Mouse (Mus musculus) liver, embryonic 16.5 days (tissue): Measurements from ENCODE around the gene Snrpb. TPM values are rescaled to one million over a fixed set of nuclear protein-coding genes. Genes with fewer than 3 reads are reported as not detected.
A peak's percentile ranks its signal among the peaks of the same experiment; 100 is the strongest.

Experiments used
- ATAC-seq: fragments of 200-750 bp; cut with Nextera tagmentation; 2 replicates; pipeline ENCODE4 v1.8.0; 2017; ENCODE audit warnings: low read depth, mild to moderate bottlenecking, moderate number of reproducible peaks, moderate library complexity
- H3K27ac ChIP-seq: fragments of 300-500 bp; sonication (generic); 2 replicates; pipeline ENCODE4 v1.5.1; 2014; ENCODE audit warnings: mild to moderate bottlenecking, low read length
- H3K27me3 ChIP-seq: fragments of 300-500 bp; sonication (generic); 2 replicates; pipeline ENCODE4 v1.6.1; 2014; ENCODE audit warnings: low read depth, low read length, mixed read lengths; ENCODE audit not compliant: control insufficient read depth, insufficient read depth
- H3K36me3 ChIP-seq: fragments of 300-500 bp; sonication (generic); 2 replicates; pipeline ENCODE4 v1.6.1; 2014; ENCODE audit warnings: mild to moderate bottlenecking; ENCODE audit not compliant: control insufficient read depth, insufficient read depth
- H3K4me1 ChIP-seq: fragments of 300-500 bp; sonication (generic); 2 replicates; pipeline ENCODE4 v1.6.1; 2014; ENCODE audit warnings: low read depth, low read length, mixed read lengths; ENCODE audit not compliant: control insufficient read depth
- H3K4me2 ChIP-seq: fragments of 300-500 bp; sonication (generic); 2 replicates; pipeline ENCODE4 v1.6.1; 2014; ENCODE audit warnings: low read depth, low read length, mixed read lengths
- H3K4me3 ChIP-seq: fragments of 300-500 bp; sonication (generic); 2 replicates; pipeline ENCODE4 v1.5.1; 2014; ENCODE audit warnings: low read depth, mild to moderate bottlenecking, low read length
- H3K9ac ChIP-seq: fragments of 300-500 bp; sonication (generic); 2 replicates; pipeline ENCODE4 v1.6.1; 2014; ENCODE audit warnings: low read depth, low read length
- H3K9me3 ChIP-seq: fragments of 300-500 bp; sonication (generic); replicated peaks from 2 replicates; pipeline ENCODE4 v1.6.1; 2016; ENCODE audit warnings: low read length; ENCODE audit not compliant: control insufficient read depth
- WGBS: fragments of 180-500 bp; shearing (Covaris S2); extraction: QIAGEN DNeasy Blood & Tissue Kit; methylation state at CpG from one replicate; pipeline ENCODE4 v1.1.7; 2014; ENCODE audit not compliant: insufficient replicate concordance; 5-methylcytosine and 5-hydroxymethylcytosine counted together
- polyA plus RNA-seq: library from polyadenylated mRNA; unstranded; fragments of >200 nt; fragmentation: Nextera tagmentation; extraction: Ambion mirVana; gene quantifications from 2 replicates; pipeline ENCODE4 v1.2.1, GENCODE M21; 2015

The Snrpb gene
- polyA plus RNA-seq, result 231 and 249 TPM in 2 replicates

- no peaks in the 10 kb centered on the region for H3K27me3 ChIP-seq
- H3K9me3 ChIP-seq, result no peaks in the 10 kb centered on the region
- peak within 1 kb of the TSS; percentile 100 for H3K4me3 ChIP-seq
- WGBS, result under 1% methylated on average over 81 of the region's 81 CpGs
- H3K4me2 ChIP-seq, result peak within 1 kb of the TSS; percentile 95
- peak; percentile 90 for ATAC-seq
- peaks cover 26% of the 10 kb centered on the region for H3K36me3 ChIP-seq
- H3K9ac ChIP-seq, result peak within 1 kb of the TSS; percentile 99
- peaks cover 21% of the 10 kb centered on the region for H3K4me1 ChIP-seq
- peak within 1 kb of the TSS; percentile 81 for H3K27ac ChIP-seq
These were observed at the start of gene Snrpb for GRCm38 (mm10) chr2:130178706-130179506. TSS of gene Snrpb (minus strand) at chr2:130179403.

GRCm38 (mm10) chr2:130211581-130211980, 32.4 kb upstream of the Snrpb start:
- Histone ChIP-seq H3K4me2 (no peak overlapping the region), H3K27ac (no peak overlapping the region), H3K27me3 (no peaks in the 10 kb centered on the region), H3K9me3 (no peaks in the 10 kb centered on the region), H3K9ac (no peak overlapping the region), H3K4me1 (no peaks in the 10 kb centered on the region), H3K36me3 (no peaks in the 10 kb centered on the region), H3K4me3 (no peak overlapping the region)
- WGBS, result 57% methylated on average over 2 of the region's 2 CpGs
- ATAC-seq, result no peak

DNA sequence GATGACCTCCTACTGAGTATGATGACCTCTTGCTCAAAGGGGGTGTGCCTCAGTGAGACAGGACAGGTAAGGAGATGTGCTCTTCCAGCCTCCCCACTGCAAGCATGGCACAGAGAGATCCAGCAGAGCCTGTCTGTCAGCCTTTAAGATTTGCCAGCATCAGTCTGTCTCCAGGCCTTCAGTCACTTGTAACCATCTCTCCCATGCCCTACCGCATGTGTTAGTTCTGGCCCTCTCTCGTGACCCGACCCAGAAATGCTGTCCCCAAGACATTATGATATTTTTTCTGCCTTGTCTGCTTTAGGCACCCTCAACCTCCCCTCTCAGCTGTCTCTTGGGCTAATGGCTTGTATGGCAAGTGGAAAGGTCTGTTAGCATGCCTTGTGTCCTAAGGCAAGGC, 30.4 kb upstream of the Snrpb start:
- no peak for ATAC-seq
- WGBS, result 62% methylated on average over 3 of the region's 3 CpGs

GRCm38 (mm10) chr2:130207996-130208395, 28.8 kb upstream of the Snrpb start:
- Histone ChIP-seq H3K9ac (no peak overlapping the region), H3K27ac (no peak overlapping the region), H3K4me1 (no peaks in the 10 kb centered on the region), H3K9me3 (no peaks in the 10 kb centered on the region), H3K27me3 (no peaks in the 10 kb centered on the region), H3K36me3 (no peaks in the 10 kb centered on the region), H3K4me3 (no peak overlapping the region), H3K4me2 (no peak overlapping the region)
- ATAC-seq, result no peak
- WGBS, result 80% methylated on average over 3 of the region's 3 CpGs

More for the DNA sequence above, 30.4 kb upstream of the Snrpb start:
- Histone ChIP-seq H3K4me2 (no peak overlapping the region), H3K4me1 (no peaks in the 10 kb centered on the region), H3K4me3 (no peak overlapping the region), H3K27ac (no peak overlapping the region), H3K36me3 (no peaks in the 10 kb centered on the region), H3K9ac (no peak overlapping the region), H3K9me3 (no peaks in the 10 kb centered on the region), H3K27me3 (no peaks in the 10 kb centered on the region)

DNA sequence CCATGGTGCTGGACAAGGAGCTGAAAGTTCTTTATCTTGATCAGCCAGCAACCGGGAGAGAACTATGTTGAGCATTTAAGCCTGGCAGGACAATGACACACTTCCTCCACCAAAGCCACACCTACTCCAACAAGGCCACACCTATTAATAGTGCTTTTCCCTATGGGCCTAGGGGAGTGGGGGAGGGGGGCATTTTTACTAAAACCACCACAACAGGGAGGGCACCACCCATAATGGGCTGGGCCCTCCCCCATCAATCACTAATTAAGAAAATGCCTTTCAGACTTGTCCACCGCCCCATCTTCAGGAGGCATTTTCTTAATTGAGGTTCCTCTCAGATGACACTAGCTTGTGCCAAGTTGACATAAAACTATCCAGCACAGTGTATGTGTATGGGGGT, 28.2 kb upstream of the Snrpb start:
- no peaks in the 10 kb centered on the region for H3K27me3 ChIP-seq
- no peaks in the 10 kb centered on the region for H3K9me3 ChIP-seq
- H3K9ac ChIP-seq, result no peak overlapping the region
- H3K27ac ChIP-seq, result no peak overlapping the region
- H3K36me3 ChIP-seq, result no peaks in the 10 kb centered on the region
- ATAC-seq, result no peak
- H3K4me1 ChIP-seq, result no peaks in the 10 kb centered on the region
- no peak overlapping the region for H3K4me3 ChIP-seq
- H3K4me2 ChIP-seq, result no peak overlapping the region
- 57% methylated on average over 2 of the region's 2 CpGs for WGBS

- no peaks in the 10 kb centered on the region for H3K36me3 ChIP-seq
- H3K9me3 ChIP-seq, result no peaks in the 10 kb centered on the region
- no peak for ATAC-seq
- no peak overlapping the region for H3K4me2 ChIP-seq
- no peak overlapping the region for H3K4me3 ChIP-seq
- no peaks in the 10 kb centered on the region for H3K4me1 ChIP-seq
- H3K27me3 ChIP-seq, result no peaks in the 10 kb centered on the region
- 62% methylated on average over 5 of the region's 5 CpGs for WGBS
- no peak overlapping the region for H3K9ac ChIP-seq
- no peak overlapping the region for H3K27ac ChIP-seq
These were observed 21.8 kb upstream of the Snrpb start for GRCm38 (mm10) chr2:130200961-130201360.

DNA sequence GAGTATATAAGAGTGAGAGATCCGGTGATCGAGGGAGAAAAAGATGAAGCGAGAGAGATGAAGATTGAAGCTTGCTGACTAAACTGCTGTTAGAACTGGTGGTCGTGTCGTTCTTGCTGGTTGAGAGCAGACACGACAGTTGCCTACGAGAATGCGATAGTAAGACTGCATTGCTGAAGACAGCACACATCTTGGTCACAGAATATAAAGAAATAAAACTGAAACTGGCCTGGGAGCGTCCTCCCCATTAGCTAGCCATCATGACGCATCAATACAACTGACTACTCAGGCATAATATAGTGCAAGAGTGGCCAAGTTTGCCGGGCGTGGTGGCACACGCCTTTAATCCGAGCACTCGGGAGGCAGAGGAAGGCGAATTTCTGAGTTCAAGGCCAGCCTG, 15.7 kb upstream of the Snrpb start, which contains the start of gene Tmc2:
Tmc2 (plus strand) TSS at position 301 of the 400 bp plus-strand sequence.
- no peaks in the 10 kb centered on the region for H3K36me3 ChIP-seq
- H3K4me2 ChIP-seq, result no peak within 1 kb of the TSS
- no peaks in the 10 kb centered on the region for H3K4me1 ChIP-seq
- 78% methylated on average over 16 of the region's 16 CpGs for WGBS
- H3K4me3 ChIP-seq, result no peak within 1 kb of the TSS
- no peak within 1 kb of the TSS for H3K27ac ChIP-seq
- no peak for ATAC-seq
- no peak within 1 kb of the TSS for H3K9ac ChIP-seq
- no peaks in the 10 kb centered on the region for H3K9me3 ChIP-seq
- H3K27me3 ChIP-seq, result no peaks in the 10 kb centered on the region

- WGBS, result 70% methylated on average over 12 of the region's 12 CpGs
- H3K9me3 ChIP-seq, result no peaks in the 10 kb centered on the region
- no peak overlapping the region for H3K4me3 ChIP-seq
- H3K36me3 ChIP-seq, result no peaks in the 10 kb centered on the region
- no peaks in the 10 kb centered on the region for H3K4me1 ChIP-seq
- H3K27me3 ChIP-seq, result no peaks in the 10 kb centered on the region
- no peak overlapping the region for H3K27ac ChIP-seq
- no peak for ATAC-seq
- H3K9ac ChIP-seq, result no peak overlapping the region
- no peak overlapping the region for H3K4me2 ChIP-seq
These were observed 9.2 kb upstream of the Snrpb start for GRCm38 (mm10) chr2:130188391-130188790.

GRCm38 (mm10) chr2:130179507-130180019, 360 bp upstream of the Snrpb start:
- Histone ChIP-seq H3K27ac (peak overlapping the region; percentile 63), H3K4me3 (peak overlapping the region; percentile 100), H3K4me2 (peak overlapping the region; percentile 95), H3K27me3 (no peaks in the 10 kb centered on the region), H3K4me1 (peaks cover 21% of the 10 kb centered on the region), H3K36me3 (peaks cover 19% of the 10 kb centered on the region), H3K9ac (peak overlapping the region; percentile 99), H3K9me3 (no peaks in the 10 kb centered on the region)
- WGBS, result 1% methylated on average over 15 of the region's 15 CpGs
- ATAC-seq, result peak; percentile 60
